Mouse (Mus musculus) neural tube, embryonic 15.5 days (tissue): ENCODE data around the gene Tspan12. TPM values are rescaled to one million over a fixed set of nuclear protein-coding genes. Genes with fewer than 3 reads are reported as not detected.
A peak's percentile ranks its signal among the peaks of the same experiment; 100 is the strongest.
"Not testable (repeated sequence)": the region's sequence is repeated elsewhere in the genome, so short reads cannot be mapped to it uniquely, and the experiment has no call there.

ENCODE experiments used
- ATAC-seq: fragments of 200-750 bp; cut with Nextera tagmentation; 2 replicates; pipeline ENCODE4 v1.8.0; 2017; ENCODE audit warnings: mild to moderate bottlenecking, moderate TSS enrichment, moderate library complexity; ENCODE audit not compliant: low FRiP score
- H3K27ac ChIP-seq: fragments of 300-500 bp; sonication (generic); replicated peaks from 2 replicates; pipeline ENCODE4 v1.5.1; 2015; ENCODE audit warnings: mild to moderate bottlenecking, inconsistent platforms
- H3K27me3 ChIP-seq: fragments of 300-500 bp; sonication (generic); replicated peaks from 2 replicates; pipeline ENCODE4 v1.6.1; 2015; ENCODE audit warnings: inconsistent platforms
- H3K36me3 ChIP-seq: fragments of 300-500 bp; sonication (generic); 2 replicates; pipeline ENCODE4 v1.6.1; 2015; ENCODE audit warnings: inconsistent platforms
- H3K4me1 ChIP-seq: fragments of 300-500 bp; sonication (generic); 2 replicates; pipeline ENCODE4 v1.6.1; 2015; ENCODE audit warnings: inconsistent platforms
- H3K4me2 ChIP-seq: fragments of 300-500 bp; sonication (generic); 2 replicates; pipeline ENCODE4 v1.6.1; 2015; ENCODE audit warnings: inconsistent platforms, mild to moderate bottlenecking, moderate library complexity
- H3K4me3 ChIP-seq: fragments of 300-500 bp; sonication (generic); replicated peaks from 2 replicates; pipeline ENCODE4 v1.5.1; 2015; ENCODE audit warnings: mild to moderate bottlenecking, inconsistent platforms
- H3K9ac ChIP-seq: fragments of 300-500 bp; sonication (generic); replicated peaks from 2 replicates; pipeline ENCODE4 v1.6.1; 2015; ENCODE audit warnings: mild to moderate bottlenecking, inconsistent platforms
- H3K9me3 ChIP-seq: fragments of 300-500 bp; sonication (generic); replicated peaks from 2 replicates; pipeline ENCODE4 v1.6.1; 2016; ENCODE audit warnings: inconsistent platforms
- WGBS: fragments of 180-500 bp; shearing (Covaris S2); methylation state at CpG from one replicate; pipeline ENCODE4 v1.1.7; 2015; ENCODE audit warnings: mixed read lengths; 5-methylcytosine and 5-hydroxymethylcytosine counted together
- polyA plus RNA-seq: library from polyadenylated mRNA; unstranded; fragments of >200 nt; fragmentation: Nextera tagmentation; extraction: Ambion mirVana; gene quantifications from 2 replicates; pipeline ENCODE4 v1.2.1, GENCODE M21; 2015

The Tspan12 gene
- 78.1 and 80.1 TPM in 2 replicates for polyA plus RNA-seq

DNA sequence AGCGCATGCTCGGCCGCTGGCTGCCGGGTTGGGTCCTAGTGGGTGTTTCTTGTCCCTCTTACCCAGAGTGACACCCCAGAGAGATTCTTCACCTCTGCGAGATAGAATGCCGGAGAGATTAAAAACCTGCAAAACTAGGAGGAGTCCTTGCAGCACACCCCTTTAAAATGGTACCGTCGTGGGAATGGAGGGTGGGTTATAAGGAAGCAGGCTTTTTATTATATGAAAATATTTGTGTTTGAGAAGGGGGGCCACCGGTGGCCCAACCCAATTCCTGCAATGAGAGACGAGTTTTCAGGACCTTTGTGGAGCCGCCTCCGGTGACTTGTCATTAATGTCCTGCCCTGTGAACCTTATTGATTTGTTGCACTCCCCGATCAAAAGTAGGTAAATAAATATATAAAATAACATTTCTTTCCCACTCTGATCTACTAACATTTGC is at the start of gene Tspan12:
Tspan12 (minus strand) TSS at position 172 of the 442 bp plus-strand sequence.
- ATAC-seq = no peak; the same call in 1 of the 2 replicates
- H3K9me3 ChIP-seq = no peaks in the 10 kb centered on the region
- under 1% methylated on average over 13 of the region's 13 CpGs for WGBS
- H3K36me3 ChIP-seq = peaks cover 4% of the 10 kb centered on the region; the same call in 1 of the 2 replicates
- H3K4me2 ChIP-seq = peak within 1 kb of the TSS; percentile 85
- H3K4me1 ChIP-seq = peaks cover 13% of the 10 kb centered on the region
- peak within 1 kb of the TSS; percentile 91 for H3K27ac ChIP-seq
- H3K4me3 ChIP-seq = peak within 1 kb of the TSS; percentile 88
- H3K9ac ChIP-seq = peak within 1 kb of the TSS; percentile 87
- H3K27me3 ChIP-seq = no peaks in the 10 kb centered on the region

DNA sequence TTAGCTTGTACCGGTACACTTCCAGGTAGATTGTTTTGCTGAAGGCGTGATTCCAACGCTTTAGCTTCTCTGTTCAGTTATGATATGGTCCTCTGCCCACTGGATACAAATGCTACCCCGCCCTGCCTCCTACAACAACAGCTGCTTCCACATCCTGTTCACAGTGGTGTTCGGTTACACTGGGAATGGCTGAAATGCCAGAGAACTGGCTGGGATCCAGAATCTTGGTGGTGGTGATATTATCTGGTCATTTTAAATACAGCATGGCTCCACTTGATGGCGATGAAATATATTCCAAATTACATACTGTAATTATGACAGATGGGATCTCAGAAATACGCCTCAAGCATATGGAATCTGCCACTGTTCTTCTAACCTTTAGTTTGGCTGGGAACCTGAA is 42.1 kb upstream of the Tspan12 start:
- Histone ChIP-seq H3K9me3 (no peaks in the 10 kb centered on the region), H3K4me1 (no peaks in the 10 kb centered on the region), H3K4me3 (no peak overlapping the region), H3K4me2 (no peak overlapping the region), H3K9ac (no peak overlapping the region), H3K27me3 (no peaks in the 10 kb centered on the region), H3K36me3 (no peaks in the 10 kb centered on the region), H3K27ac (no peak overlapping the region)
- WGBS = 62% methylated on average over 7 of the region's 7 CpGs
- ATAC-seq = peak; percentile 68; the same call in 1 of the 2 replicates

DNA sequence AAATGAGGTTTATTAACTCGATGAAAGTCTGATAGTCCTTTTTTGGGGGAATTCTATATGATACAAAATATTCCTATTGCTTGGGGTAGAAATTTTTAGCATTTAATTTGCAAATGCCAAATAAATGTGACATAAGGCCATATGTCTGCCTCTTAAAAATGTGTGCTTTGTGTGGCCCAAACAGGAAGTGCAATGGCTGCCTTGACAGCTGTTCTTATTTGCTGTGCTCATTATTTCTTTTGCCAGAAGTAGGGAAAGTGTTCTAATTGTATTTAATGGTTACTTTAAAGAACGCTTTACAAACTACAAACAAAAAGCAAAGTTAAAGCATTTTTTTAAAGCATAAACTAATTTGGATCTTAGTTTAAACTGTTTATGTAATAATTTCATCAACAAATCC is 36.8 kb upstream of the Tspan12 start:
- WGBS = 82% methylated on average over 2 of the region's 2 CpGs
- ATAC-seq = no peak
- H3K27ac ChIP-seq = no peak overlapping the region
- no peaks in the 10 kb centered on the region for H3K4me1 ChIP-seq
- H3K4me3 ChIP-seq = no peak overlapping the region
- no peak overlapping the region for H3K4me2 ChIP-seq
- no peak overlapping the region for H3K9ac ChIP-seq
- no peaks in the 10 kb centered on the region for H3K27me3 ChIP-seq
- no peaks in the 10 kb centered on the region for H3K36me3 ChIP-seq
- no peaks in the 10 kb centered on the region for H3K9me3 ChIP-seq

DNA sequence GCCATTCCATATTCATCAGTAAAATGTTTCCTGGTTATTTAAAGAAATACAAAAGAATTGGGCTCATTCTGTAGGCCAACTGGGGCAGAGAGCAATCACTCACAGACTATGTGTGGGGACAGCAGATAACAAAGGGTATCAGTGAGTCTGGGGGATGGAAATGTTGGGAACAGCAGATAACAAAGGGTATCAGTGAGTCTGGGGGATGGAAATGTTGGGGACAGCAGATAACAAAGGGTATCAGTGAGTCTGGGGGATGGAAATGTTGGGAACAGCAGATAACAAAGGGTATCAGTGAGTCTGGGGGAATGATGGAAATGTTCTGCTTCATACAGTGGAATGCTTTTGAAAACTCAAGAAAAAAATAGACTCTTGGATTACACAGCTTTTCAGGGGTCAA is 35.7 kb upstream of the Tspan12 start:
- H3K9me3 ChIP-seq, H3K27ac ChIP-seq, H3K4me3 ChIP-seq, H3K36me3 ChIP-seq, H3K9ac ChIP-seq, ATAC-seq, H3K27me3 ChIP-seq, H3K4me1 ChIP-seq, H3K4me2 ChIP-seq: not testable (repeated sequence)

DNA sequence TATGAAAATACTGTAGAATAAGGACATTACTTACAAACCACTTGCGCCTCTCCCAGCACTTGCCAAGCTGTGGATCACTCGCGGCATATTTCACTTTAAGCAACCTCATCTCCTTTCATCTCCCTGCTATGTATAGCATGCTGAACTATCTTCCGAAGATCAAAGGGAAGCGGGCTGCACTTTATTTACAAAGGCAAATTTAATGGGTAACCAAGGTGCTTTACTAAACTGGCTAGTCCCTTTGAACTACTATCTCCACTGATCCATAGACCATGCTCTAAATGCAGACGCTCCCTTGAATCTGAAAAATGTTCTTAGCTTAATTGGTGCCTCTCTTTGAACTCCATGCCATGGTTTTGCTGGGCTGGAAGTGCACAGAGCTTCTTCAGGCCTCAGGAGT is 27.2 kb upstream of the Tspan12 start:
- Histone ChIP-seq H3K4me1 (no peaks in the 10 kb centered on the region), H3K4me3 (no peak overlapping the region), H3K4me2 (no peak overlapping the region), H3K27me3 (no peaks in the 10 kb centered on the region), H3K9me3 (no peaks in the 10 kb centered on the region), H3K27ac (no peak overlapping the region), H3K9ac (no peak overlapping the region), H3K36me3 (no peaks in the 10 kb centered on the region)
- ATAC-seq = no peak
- WGBS = 64% methylated on average over 6 of the region's 6 CpGs

DNA sequence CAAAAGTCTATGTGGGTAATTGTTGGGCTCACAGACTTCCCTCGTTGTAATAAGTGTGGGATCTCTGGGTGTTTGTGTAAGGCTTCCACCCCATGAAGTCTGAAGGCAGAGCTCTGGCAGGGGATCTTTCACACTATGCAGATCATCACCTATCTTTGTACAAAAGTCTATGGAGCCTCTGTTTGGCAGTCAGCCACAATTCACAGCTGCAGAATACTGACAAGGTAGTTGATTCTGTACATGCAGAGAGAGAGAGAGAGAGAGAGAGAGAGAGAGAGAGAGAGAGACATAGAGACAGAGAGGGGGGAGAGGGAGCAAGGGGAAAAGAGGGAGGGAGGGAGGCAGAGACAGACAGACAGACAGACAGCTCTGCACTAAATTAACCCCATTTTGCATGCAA is 15.0 kb upstream of the Tspan12 start:
- no peak for ATAC-seq
- Histone ChIP-seq H3K9me3 (no peaks in the 10 kb centered on the region), H3K4me2 (no peak overlapping the region), H3K9ac (no peak overlapping the region), H3K27me3 (no peaks in the 10 kb centered on the region), H3K4me1 (no peaks in the 10 kb centered on the region), H3K36me3 (no peaks in the 10 kb centered on the region), H3K4me3 (no peak overlapping the region), H3K27ac (no peak overlapping the region)
- WGBS = 61% methylated on average over 1 of the region's 1 CpGs

DNA sequence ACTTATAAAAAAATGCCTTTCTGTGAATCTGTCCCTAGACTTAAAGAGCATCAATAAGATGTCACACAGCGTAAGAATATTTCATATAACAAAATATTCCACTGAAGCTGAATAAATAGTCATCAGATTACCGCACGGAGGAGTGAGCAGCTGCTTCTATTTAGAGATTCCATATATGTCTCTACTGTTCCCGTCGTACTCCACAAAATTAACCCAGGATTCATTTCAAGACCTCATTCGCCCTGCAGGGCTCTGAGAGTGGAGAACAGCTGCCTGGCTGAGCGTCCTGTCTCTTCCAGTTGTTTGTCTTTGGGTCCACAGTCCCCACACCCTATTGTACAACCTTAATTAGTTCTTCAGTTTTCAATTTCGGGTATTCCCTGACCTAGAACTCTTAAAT is 11.9 kb upstream of the Tspan12 start:
- Histone ChIP-seq H3K9ac (no peak overlapping the region), H3K36me3 (no peaks in the 10 kb centered on the region)
- WGBS = 75% methylated on average over 8 of the region's 8 CpGs

DNA sequence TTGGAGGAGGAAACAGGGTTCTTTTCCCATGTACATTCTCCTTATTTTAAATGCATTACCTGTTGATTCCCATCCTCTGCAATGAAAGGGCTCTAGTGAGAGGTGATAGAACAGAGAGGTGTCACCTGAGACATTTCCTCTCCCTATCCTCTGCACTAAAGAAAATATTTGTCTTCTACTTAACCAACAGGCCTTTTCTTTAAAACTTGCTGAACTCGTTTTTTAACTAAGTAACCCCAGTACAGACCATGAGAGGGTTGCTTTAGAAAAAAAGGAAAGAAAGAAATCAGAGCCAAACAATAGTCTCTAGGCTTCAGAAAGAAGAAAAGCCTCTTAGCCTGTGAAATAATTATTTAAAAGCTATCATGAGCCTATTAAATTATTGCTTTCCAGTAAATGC is 11.2 kb upstream of the Tspan12 start:
- no peak overlapping the region for H3K4me3 ChIP-seq
- H3K36me3 ChIP-seq = no peaks in the 10 kb centered on the region
- WGBS = 34% methylated on average over 1 of the region's 1 CpGs
- H3K4me1 ChIP-seq = no peaks in the 10 kb centered on the region
- H3K27me3 ChIP-seq = no peaks in the 10 kb centered on the region
- no peaks in the 10 kb centered on the region for H3K9me3 ChIP-seq
- no peak overlapping the region for H3K9ac ChIP-seq
- no peak overlapping the region for H3K4me2 ChIP-seq
- H3K27ac ChIP-seq = no peak overlapping the region
- ATAC-seq = no peak

More for the DNA sequence above, 11.9 kb upstream of the Tspan12 start:
- H3K4me3 ChIP-seq = no peak overlapping the region
- no peaks in the 10 kb centered on the region for H3K4me1 ChIP-seq
- no peaks in the 10 kb centered on the region for H3K9me3 ChIP-seq
- no peak overlapping the region for H3K27ac ChIP-seq
- H3K4me2 ChIP-seq = no peak overlapping the region
- H3K27me3 ChIP-seq = no peaks in the 10 kb centered on the region
- ATAC-seq = no peak

DNA sequence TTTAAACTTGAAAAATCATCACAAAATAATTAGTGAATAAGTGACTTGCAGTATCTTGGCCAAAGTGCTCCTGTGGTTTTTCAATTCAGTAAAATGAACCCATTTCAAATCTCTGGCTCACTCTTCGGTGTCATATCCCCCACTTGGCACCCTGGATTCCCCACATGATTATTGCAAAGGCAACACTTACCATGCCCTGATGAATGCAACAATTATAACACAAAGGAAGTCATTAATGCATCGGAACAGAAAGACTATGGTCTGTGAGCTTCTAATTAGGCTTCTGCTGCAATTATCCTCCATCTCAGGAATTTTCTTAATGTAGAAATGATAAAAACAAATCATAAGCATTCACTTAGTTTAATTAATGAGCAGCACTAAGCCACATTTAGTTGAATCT is 9.0 kb upstream of the Tspan12 start:
- Histone ChIP-seq H3K4me3 (no peak overlapping the region), H3K4me2 (no peak overlapping the region), H3K36me3 (no peaks in the 10 kb centered on the region), H3K4me1 (no peaks in the 10 kb centered on the region), H3K9me3 (no peaks in the 10 kb centered on the region), H3K9ac (no peak overlapping the region), H3K27me3 (no peaks in the 10 kb centered on the region), H3K27ac (no peak overlapping the region)
- WGBS = 48% methylated on average over 2 of the region's 2 CpGs
- no peak for ATAC-seq

DNA sequence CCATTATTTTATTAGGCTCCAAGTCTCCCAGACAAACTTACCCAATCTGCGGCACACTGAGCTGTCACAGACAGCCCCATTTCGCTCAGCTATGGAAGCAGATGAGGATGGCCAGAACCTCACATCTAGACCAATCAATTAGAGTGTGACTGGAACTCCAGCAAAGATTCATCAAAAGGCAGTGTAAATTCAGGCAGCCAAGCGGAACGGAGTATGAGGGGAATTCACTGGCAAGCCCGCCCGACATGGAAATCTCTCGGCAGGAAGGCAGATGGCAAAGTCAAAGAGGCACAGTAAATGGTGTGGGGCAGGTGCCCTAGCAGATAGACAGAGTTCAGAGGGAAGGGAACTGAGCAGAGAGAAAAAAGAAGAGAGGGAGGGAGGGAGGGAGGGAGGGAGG is 5.5 kb upstream of the Tspan12 start:
- Histone ChIP-seq H3K4me2 (peak overlapping the region; percentile 24), H3K4me3 (no peak overlapping the region), H3K27me3 (no peaks in the 10 kb centered on the region), H3K4me1 (no peaks in the 10 kb centered on the region), H3K9ac (no peak overlapping the region), H3K27ac (no peak overlapping the region), H3K9me3 (no peaks in the 10 kb centered on the region), H3K36me3 (no peaks in the 10 kb centered on the region)
- ATAC-seq = no peak
- WGBS = 10% methylated on average over 7 of the region's 7 CpGs

DNA sequence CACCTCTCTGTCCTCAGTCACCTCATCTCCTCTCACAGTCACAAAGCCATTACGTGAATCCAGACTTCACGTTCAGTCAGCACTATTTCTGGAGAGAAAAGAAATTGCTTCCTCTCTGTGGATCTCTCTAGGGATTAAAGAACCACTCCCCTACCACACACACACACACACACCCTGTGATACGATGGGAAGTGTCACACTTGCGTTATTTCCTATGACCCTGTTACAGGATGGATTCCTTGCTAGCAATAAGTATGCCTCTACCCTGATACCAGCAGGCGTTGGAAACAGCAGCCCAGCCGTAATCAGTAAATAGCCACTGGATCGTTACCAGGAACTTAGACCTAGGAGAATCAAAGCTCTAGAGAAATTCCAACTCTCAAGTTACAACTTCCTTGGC is 3.6 kb upstream of the Tspan12 start:
- no peak overlapping the region for H3K4me2 ChIP-seq
- H3K9ac ChIP-seq = no peak overlapping the region
- no peaks in the 10 kb centered on the region for H3K27me3 ChIP-seq
- H3K4me3 ChIP-seq = no peak overlapping the region
- no peaks in the 10 kb centered on the region for H3K36me3 ChIP-seq
- no peaks in the 10 kb centered on the region for H3K9me3 ChIP-seq
- peaks cover 8% of the 10 kb centered on the region for H3K4me1 ChIP-seq
- ATAC-seq = no peak
- no peak overlapping the region for H3K27ac ChIP-seq
- WGBS = 49% methylated on average over 7 of the region's 7 CpGs

DNA sequence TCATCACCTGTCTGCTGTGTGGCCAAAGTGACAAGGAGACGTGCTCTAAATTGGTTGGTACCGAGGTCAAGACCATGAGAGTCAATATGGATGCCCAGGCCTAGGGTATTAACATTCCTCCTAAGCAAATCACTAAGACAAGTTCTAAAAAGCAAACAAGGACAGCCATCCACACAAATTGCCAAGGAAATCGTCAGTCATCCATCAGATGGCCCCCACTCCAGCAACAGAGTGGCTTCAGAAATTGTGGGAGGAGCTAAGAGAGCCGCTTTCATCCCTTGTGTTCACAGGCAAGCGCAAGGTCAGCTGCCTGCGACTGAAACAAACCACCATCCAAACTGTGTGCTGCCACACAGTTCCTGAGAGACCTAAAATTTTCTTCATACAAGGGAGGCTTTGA is 1.0 kb upstream of the Tspan12 start:
- Histone ChIP-seq H3K27me3 (no peaks in the 10 kb centered on the region), H3K9me3 (no peaks in the 10 kb centered on the region), H3K9ac (no peak overlapping the region), H3K4me1 (peaks cover 13% of the 10 kb centered on the region), H3K27ac (no peak overlapping the region), H3K36me3 (no peaks in the 10 kb centered on the region), H3K4me3 (no peak overlapping the region), H3K4me2 (no peak overlapping the region)
- WGBS = 65% methylated on average over 6 of the region's 6 CpGs
- no peak for ATAC-seq
